Comparison of ENCODE assay signal across 29 mouse cellular contexts in the genomic region with DNA sequence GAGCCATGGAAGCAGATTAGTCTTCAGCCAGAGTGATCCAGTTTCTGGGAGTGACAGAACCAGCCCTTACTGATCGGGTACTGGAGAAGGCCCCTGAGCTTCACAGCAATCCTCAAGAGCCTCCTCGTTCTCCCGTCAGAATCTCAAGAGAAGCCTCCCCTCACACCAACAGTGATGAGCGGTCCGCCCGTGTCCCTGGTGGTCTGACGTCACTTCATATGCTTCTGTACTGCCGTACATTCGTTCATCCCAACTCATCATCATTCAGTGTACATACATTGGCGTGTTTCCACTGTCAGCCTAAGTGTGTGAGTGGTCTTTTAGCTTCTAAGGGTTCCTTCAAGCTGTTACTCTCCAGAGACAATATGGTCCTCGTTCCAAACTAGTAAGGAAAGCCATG. TPM values are rescaled to one million over a fixed set of nuclear protein-coding genes. Genes with fewer than 3 reads are reported as not detected.
A peak's percentile ranks its signal among the peaks of the same experiment; 100 is the strongest.
DNase-seq lines count a peak whose midpoint lies in the region; ATAC-seq and TF ChIP-seq lines count a peak whose summit lies in the region.
"Had no signal": no experiment of that assay in that cellular context is flagged by ENCODE, and none has a peak within 500 bp of the region (broad histone marks: within the 10 kb centered on the region; RNA-seq: fewer than 3 reads in every experiment).

No protein-coding gene starts in this region.

- no peaks in the 10 kb centered on the region for H3K36me3 ChIP-seq in forebrain, embryonic 11.5 days (ENCODE audit: control insufficient read depth, insufficient read depth, low read length)
- H3K36me3 ChIP-seq in forebrain, embryonic 12.5 days (replicated peaks): no peaks in the 10 kb centered on the region
- no peaks in the 10 kb centered on the region for H3K36me3 ChIP-seq in heart, embryonic 13.5 days
- H3K36me3 ChIP-seq in intestine, embryonic 15.5 days: no peaks in the 10 kb centered on the region
- H3K36me3 ChIP-seq in intestine, postnatal 0 days (ENCODE audit: control insufficient read depth, insufficient read depth): no peaks in the 10 kb centered on the region
- no peaks in the 10 kb centered on the region for H3K36me3 ChIP-seq in lung, postnatal 0 days (ENCODE audit: insufficient read depth, low read length)
- H3K36me3 ChIP-seq: forebrain, embryonic 10.5 days; hindbrain, embryonic 12.5 days; limb, embryonic 13.5 days; liver, embryonic 13.5 days; midbrain, embryonic 15.5 days; neural tube, embryonic 13.5 days had no signal

- H3K9ac ChIP-seq in forebrain, embryonic 11.5 days (ENCODE audit: low read length): no peak overlapping the region
- no peak overlapping the region for H3K9ac ChIP-seq in forebrain, embryonic 12.5 days
- no peak overlapping the region for H3K9ac ChIP-seq in heart, embryonic 13.5 days
- no peak overlapping the region for H3K9ac ChIP-seq in intestine, embryonic 15.5 days
- no peak overlapping the region for H3K9ac ChIP-seq in intestine, postnatal 0 days (ENCODE audit: low read depth, low read length)
- no peak overlapping the region for H3K9ac ChIP-seq in lung, postnatal 0 days (replicated peaks; ENCODE audit: low read depth)
- H3K9ac ChIP-seq: hindbrain, embryonic 12.5 days; limb, embryonic 13.5 days; liver, embryonic 13.5 days; midbrain, embryonic 15.5 days; neural tube, embryonic 13.5 days had no signal

- 90% methylated on average over 11 of the region's 11 CpGs for WGBS in forebrain, embryonic 11.5 days
- 90% methylated on average over 11 of the region's 11 CpGs for WGBS in forebrain, embryonic 12.5 days
- WGBS in heart, embryonic 13.5 days: 79% methylated on average over 11 of the region's 11 CpGs
- 80% methylated on average over 11 of the region's 11 CpGs for WGBS in intestine, embryonic 15.5 days
- 77% methylated on average over 11 of the region's 11 CpGs for WGBS in intestine, postnatal 0 days
- WGBS in lung, postnatal 0 days: 67% methylated on average over 11 of the region's 11 CpGs

- H3K4me1 ChIP-seq in forebrain, embryonic 11.5 days (replicated peaks; ENCODE audit: control insufficient read depth, insufficient read depth, low read length): no peaks in the 10 kb centered on the region
- peaks cover 14% of the 10 kb centered on the region; the same call in 1 of the 2 replicates for H3K4me1 ChIP-seq in forebrain, embryonic 12.5 days
- H3K4me1 ChIP-seq in heart, embryonic 13.5 days: peaks cover 80% of the 10 kb centered on the region
- peaks cover 23% of the 10 kb centered on the region for H3K4me1 ChIP-seq in intestine, embryonic 15.5 days (replicated peaks)
- H3K4me1 ChIP-seq in intestine, postnatal 0 days (replicated peaks; ENCODE audit: control insufficient read depth, insufficient read depth, low read length): 0 out of 2 replicates have a peak, but pooled peaks cover 7% of the 10 kb centered on the region
- H3K4me1 ChIP-seq in lung, postnatal 0 days (ENCODE audit: insufficient read depth, low read depth, low read length): peaks cover 14% of the 10 kb centered on the region; the same call in 1 of the 2 replicates
- H3K4me1 ChIP-seq: megakaryocyte, embryonic 14.5 days had no signal

- DNase-seq in forebrain, embryonic 11.5 days (ENCODE audit: low spot score): peak; percentile 5
- no peak for DNase-seq in heart, postnatal 4 days
- peak; percentile 76 for DNase-seq in lung, postnatal 0 days (ENCODE audit: low spot score)
- DNase-seq in lung, postnatal 4 days: no peak
- DNase-seq: adrenal gland, adult 8-10 months; cerebellum, adult 11-12 months; cerebellum, postnatal 10 days; gastrocnemius, postnatal 10 days; kidney, postnatal 4 days; liver, embryonic 13.5 days; lung, postnatal 14 days; retina, postnatal 1 day; right cerebral cortex, postnatal 25 days; spleen, adult 18-20 months; thymus, adult 18-20 months; thymus, postnatal 36 days had no signal

- no peak overlapping the region for H3K4me3 ChIP-seq in forebrain, embryonic 11.5 days (ENCODE audit: low read depth, low read length)
- no peak overlapping the region for H3K4me3 ChIP-seq in forebrain, embryonic 12.5 days (replicated peaks)
- no peak overlapping the region for H3K4me3 ChIP-seq in heart, embryonic 13.5 days
- H3K4me3 ChIP-seq in intestine, embryonic 15.5 days (replicated peaks): no peak overlapping the region
- no peak overlapping the region for H3K4me3 ChIP-seq in intestine, postnatal 0 days (ENCODE audit: low read depth, low read length)
- no peak overlapping the region for H3K4me3 ChIP-seq in lung, postnatal 0 days (ENCODE audit: low read depth, low read length)
- H3K4me3 ChIP-seq: forebrain, embryonic 10.5 days; hindbrain, embryonic 12.5 days; limb, embryonic 13.5 days; liver, embryonic 13.5 days; megakaryocyte, embryonic 14.5 days; midbrain, embryonic 15.5 days; neural tube, embryonic 13.5 days had no signal

- H3K27me3 ChIP-seq in forebrain, embryonic 11.5 days (ENCODE audit: control insufficient read depth, insufficient read depth, low read length): no peaks in the 10 kb centered on the region
- H3K27me3 ChIP-seq in forebrain, embryonic 12.5 days: no peaks in the 10 kb centered on the region
- no peaks in the 10 kb centered on the region for H3K27me3 ChIP-seq in heart, embryonic 13.5 days (replicated peaks)
- H3K27me3 ChIP-seq in intestine, embryonic 15.5 days (replicated peaks): no peaks in the 10 kb centered on the region
- no peaks in the 10 kb centered on the region for H3K27me3 ChIP-seq in intestine, postnatal 0 days (replicated peaks; ENCODE audit: control insufficient read depth, insufficient read depth, low read length)
- no peaks in the 10 kb centered on the region for H3K27me3 ChIP-seq in lung, postnatal 0 days (replicated peaks; ENCODE audit: insufficient read depth, low read length)
- H3K27me3 ChIP-seq: hindbrain, embryonic 12.5 days; limb, embryonic 13.5 days; liver, embryonic 13.5 days; midbrain, embryonic 15.5 days; neural tube, embryonic 13.5 days had no signal

- TF ChIP-seq EP300 in lung, postnatal 0 days (IDR thresholded peaks at IDR 0.05): no peak

- no peak overlapping the region for H3K27ac ChIP-seq in forebrain, embryonic 11.5 days (ENCODE audit: low read depth, low read length)
- no peak overlapping the region for H3K27ac ChIP-seq in forebrain, embryonic 12.5 days
- H3K27ac ChIP-seq in heart, embryonic 13.5 days (replicated peaks): peak overlapping the region; percentile 46; the same call in 1 of the 2 replicates
- 0 out of 2 replicates have a peak overlapping the region, but pooled peaks have one; percentile 7 for H3K27ac ChIP-seq in intestine, embryonic 15.5 days
- H3K27ac ChIP-seq in intestine, postnatal 0 days (ENCODE audit: low read depth, low read length): no peak overlapping the region
- peak overlapping the region; percentile 23; the same call in 1 of the 2 replicates for H3K27ac ChIP-seq in lung, postnatal 0 days (ENCODE audit: low read length)
- H3K27ac ChIP-seq: forebrain, embryonic 10.5 days; hindbrain, embryonic 12.5 days; limb, embryonic 13.5 days; liver, embryonic 13.5 days; midbrain, embryonic 15.5 days; neural tube, embryonic 13.5 days had no signal

- ATAC-seq in forebrain, embryonic 11.5 days (replicated peaks; ENCODE audit: low FRiP score): no peak
- no peak for ATAC-seq in forebrain, embryonic 12.5 days (ENCODE audit: low FRiP score)
- no peak for ATAC-seq in heart, embryonic 13.5 days (ENCODE audit: extremely low read depth, insufficient number of reproducible peaks, low FRiP score, low TSS enrichment)
- no peak for ATAC-seq in intestine, embryonic 15.5 days
- ATAC-seq in intestine, postnatal 0 days: no peak
- peak; percentile 3; the same call in 1 of the 2 replicates for ATAC-seq in lung, postnatal 0 days
- ATAC-seq: activated CD4-positive, CD25-positive, alpha-beta regulatory T cell, adult 4 months; inflammation-experienced regulatory T-cells, adult 6 months; midbrain, embryonic 15.5 days had no signal

- no peak overlapping the region for H3K4me2 ChIP-seq in forebrain, embryonic 11.5 days (ENCODE audit: low read depth, low read length, severe bottlenecking)
- H3K4me2 ChIP-seq in forebrain, embryonic 12.5 days: no peak overlapping the region
- no peak overlapping the region for H3K4me2 ChIP-seq in heart, embryonic 13.5 days
- H3K4me2 ChIP-seq in intestine, embryonic 15.5 days (replicated peaks): no peak overlapping the region
- H3K4me2 ChIP-seq in intestine, postnatal 0 days (replicated peaks; ENCODE audit: low read depth): no peak overlapping the region
- H3K4me2 ChIP-seq in lung, postnatal 0 days (replicated peaks; ENCODE audit: low read depth, low read length): no peak overlapping the region
- H3K4me2 ChIP-seq: hindbrain, embryonic 12.5 days; limb, embryonic 13.5 days; liver, embryonic 13.5 days; midbrain, embryonic 15.5 days; neural tube, embryonic 13.5 days had no signal

- no peaks in the 10 kb centered on the region for H3K9me3 ChIP-seq in forebrain, embryonic 11.5 days (ENCODE audit: control insufficient read depth, low read length)
- H3K9me3 ChIP-seq in forebrain, embryonic 12.5 days: no peaks in the 10 kb centered on the region
- no peaks in the 10 kb centered on the region for H3K9me3 ChIP-seq in heart, embryonic 13.5 days
- H3K9me3 ChIP-seq in intestine, embryonic 15.5 days: no peaks in the 10 kb centered on the region
- no peaks in the 10 kb centered on the region for H3K9me3 ChIP-seq in intestine, postnatal 0 days (ENCODE audit: control insufficient read depth)
- H3K9me3 ChIP-seq in lung, postnatal 0 days (ENCODE audit: low read length): no peaks in the 10 kb centered on the region
- H3K9me3 ChIP-seq: forebrain, embryonic 10.5 days; hindbrain, embryonic 12.5 days; limb, embryonic 13.5 days; liver, embryonic 13.5 days; megakaryocyte, embryonic 14.5 days; midbrain, embryonic 15.5 days; neural tube, embryonic 13.5 days had no signal

- TF ChIP-seq CTCF in intestine, postnatal 0 days (IDR thresholded peaks at IDR 0.05; ENCODE audit: low read depth): no peak
- TF ChIP-seq CTCF in lung, postnatal 0 days (IDR thresholded peaks at IDR 0.05): no peak

RNA-seq across cellular contexts. Expression of a gene that starts 50.4 kb away (rescaled TPM):
- 2.0 and 2.1 TPM in 2 replicates for polyA plus RNA-seq in forebrain, embryonic 11.5 days (2014; fragmentation: Nextera tagmentation; extraction: Ambion mirVana)
- polyA plus RNA-seq in forebrain, embryonic 12.5 days (2016; fragmentation: Nextera tagmentation; extraction: Ambion mirVana): 2.4 and 2.5 TPM in 2 replicates
- 49.2 and 64.7 TPM in 2 replicates for polyA plus RNA-seq in heart, embryonic 13.5 days (2015; fragmentation: Nextera tagmentation; extraction: Ambion mirVana)
- 100 to 1,000 TPM in 1 of 2 experiments, 10 to 100 TPM in 1; 80.2 to 102 TPM for total RNA-seq in heart, postnatal 4 days (2021)
- 11.3 and 11.4 TPM in 2 replicates for polyA plus RNA-seq in intestine, embryonic 15.5 days (2015; fragmentation: Nextera tagmentation; extraction: Ambion mirVana)
- 3.6 and 4.0 TPM in 2 replicates for polyA plus RNA-seq in intestine, postnatal 0 days (2015; fragmentation: Nextera tagmentation; extraction: Ambion mirVana)
- 39.4 and 51.4 TPM in 2 replicates for polyA plus RNA-seq in lung, postnatal 0 days (2015; fragmentation: Nextera tagmentation; extraction: Ambion mirVana)
- total RNA-seq: granulocyte monocyte progenitor cell, adult 5-6 weeks had no signal
- polyA plus RNA-seq: activated CD4-positive, CD25-positive, alpha-beta regulatory T cell, adult 4 months; inflammation-experienced regulatory T-cells, adult 6 months had no signal

Comparison
In these comparisons a context has a peak if more than half of its experiments do, and no peak if none do; other contexts are left out.
1. DNase-seq: peak in forebrain, embryonic 11.5 days (single experiment) and lung, postnatal 0 days (single experiment); none in heart, postnatal 4 days (single experiment) and lung, postnatal 4 days (0 of 2).
2. H3K27ac ChIP-seq: peak in heart, embryonic 13.5 days (single experiment), intestine, embryonic 15.5 days (single experiment) and lung, postnatal 0 days (single experiment); none in forebrain, embryonic 11.5 days (single experiment), forebrain, embryonic 12.5 days (single experiment) and intestine, postnatal 0 days (single experiment).